Mouse (Mus musculus) kidney, adult 18-20 months (tissue): ENCODE results near the gene Olfr325.
A peak's percentile ranks its signal among the peaks of the same experiment; 100 is the strongest.
"Not testable (repeated sequence)": the region's sequence is repeated elsewhere in the genome, so short reads cannot be mapped to it uniquely, and the experiment has no call there.

Experiments
- DNase-seq: peaks from one replicate; pipeline ENCODE4 v3.0.0; 2021

Gene Olfr325

DNA sequence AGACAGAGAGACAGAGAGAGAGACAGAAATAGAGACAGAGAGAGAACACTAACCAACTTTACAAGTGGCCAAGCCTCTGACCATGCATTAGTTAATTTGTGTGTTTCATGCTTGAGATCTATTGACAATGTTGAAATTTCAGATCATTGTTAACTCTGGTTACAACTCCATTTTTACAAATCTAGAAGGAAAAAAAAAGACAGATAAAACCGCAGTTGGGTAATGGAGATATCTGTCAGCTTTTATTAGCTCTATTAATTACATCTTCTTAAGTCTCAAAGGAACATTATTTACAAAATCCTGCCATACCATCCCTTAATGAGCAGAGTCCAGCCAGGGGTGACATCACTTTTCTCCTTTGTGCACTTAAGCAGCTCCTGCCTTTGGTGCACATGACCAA is at the start of gene Olfr325:
Gene Olfr325, plus strand, starts transcription at position 301 of the 400 bp plus-strand sequence.
- DNase-seq = no peak

DNA sequence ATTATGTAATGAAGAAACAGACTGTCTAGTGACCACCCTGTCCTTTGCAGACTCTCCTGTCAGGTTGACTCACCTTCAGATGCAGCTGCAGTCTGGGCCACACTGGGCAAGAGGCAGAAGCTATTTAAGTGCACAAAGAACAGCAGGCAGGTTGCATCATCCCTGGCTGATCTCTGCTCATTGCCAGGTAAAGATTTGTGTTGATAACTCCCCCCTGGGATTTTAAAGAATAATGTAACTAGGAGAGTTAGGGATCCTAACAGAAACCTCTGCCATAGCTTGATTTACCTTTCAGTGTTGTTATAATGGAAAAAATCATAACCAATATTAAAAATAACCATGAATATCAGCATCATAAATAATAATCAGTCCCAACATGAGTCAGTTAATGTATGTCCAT is 42.8 kb upstream of the Olfr325 start, which contains the start of gene Olfr330:
Gene Olfr330, minus strand, starts transcription at position 101 of the 400 bp plus-strand sequence.
- not testable (repeated sequence) for DNase-seq

- DNase-seq = no peak
These were observed 31.2 kb upstream of the Olfr325 start, which contains the start of gene Olfr329-ps for GRCm38 (mm10) chr11:58546322-58546721. Olfr329-ps (minus strand) TSS chr11:58546422.

GRCm38 (mm10) chr11:58555536-58555935 is 22.0 kb upstream of the Olfr325 start, which contains the start of gene Olfr328:
Olfr328 (minus strand) TSS chr11:58555636.
- no peak for DNase-seq

GRCm38 (mm10) chr11:58570405-58570804 is 7.1 kb upstream of the Olfr325 start, which contains the start of gene Olfr224:
Olfr224 (minus strand) TSS chr11:58570553.
- DNase-seq = no peak

DNA sequence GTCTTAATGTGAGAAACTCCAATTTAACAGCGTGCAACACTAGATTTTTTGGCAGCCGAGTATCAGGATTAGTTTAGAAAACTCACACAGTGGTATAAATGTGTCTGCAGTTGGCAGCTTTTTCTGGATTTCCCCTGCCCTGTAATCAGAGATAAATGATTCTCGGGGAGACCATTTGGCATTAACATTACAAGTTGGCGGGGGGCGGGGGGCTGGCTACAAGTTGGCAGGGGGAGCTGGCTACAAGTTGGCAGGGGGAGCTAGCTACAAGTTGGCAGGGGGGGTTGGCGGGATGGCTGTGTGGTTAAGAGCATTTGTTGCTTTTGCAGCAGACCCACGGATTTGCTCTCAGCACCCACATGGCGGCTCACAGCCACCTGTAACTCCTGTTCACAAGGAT is 1.1 kb downstream of the Olfr325 start:
- DNase-seq = no peak

GRCm38 (mm10) chr11:58587898-58588348 is 10.4 kb downstream of the Olfr325 start:
- peak; percentile 56 for DNase-seq

DNA sequence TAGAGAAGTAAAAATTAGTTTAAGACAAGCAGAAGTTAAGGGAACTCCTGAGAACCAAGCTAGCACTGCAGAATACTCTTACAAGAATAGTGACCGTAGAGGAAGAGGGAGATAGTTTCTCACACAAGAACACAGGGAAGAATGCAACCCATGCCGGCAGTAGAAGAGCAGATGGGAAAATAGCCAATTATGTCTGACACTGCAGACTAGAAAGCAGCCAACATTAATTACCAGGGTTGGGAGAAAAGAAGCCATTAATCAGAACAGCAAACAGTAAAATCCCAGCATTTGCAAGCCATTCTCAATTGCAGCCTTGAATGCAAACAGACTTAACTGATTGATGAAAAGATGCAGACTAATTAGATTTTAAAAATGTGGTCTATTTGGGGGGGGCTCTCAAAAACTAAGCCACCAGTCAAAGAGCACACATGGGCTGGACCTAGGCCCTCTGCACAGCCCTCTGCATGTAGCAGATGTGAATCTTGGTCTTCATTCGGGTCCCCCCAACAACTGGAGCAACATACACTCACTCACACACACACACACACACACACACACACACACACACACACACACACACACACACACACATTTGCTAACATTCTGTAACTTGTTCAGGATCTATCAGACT is 11.2 kb downstream of the Olfr325 start:
- no peak for DNase-seq

DNA sequence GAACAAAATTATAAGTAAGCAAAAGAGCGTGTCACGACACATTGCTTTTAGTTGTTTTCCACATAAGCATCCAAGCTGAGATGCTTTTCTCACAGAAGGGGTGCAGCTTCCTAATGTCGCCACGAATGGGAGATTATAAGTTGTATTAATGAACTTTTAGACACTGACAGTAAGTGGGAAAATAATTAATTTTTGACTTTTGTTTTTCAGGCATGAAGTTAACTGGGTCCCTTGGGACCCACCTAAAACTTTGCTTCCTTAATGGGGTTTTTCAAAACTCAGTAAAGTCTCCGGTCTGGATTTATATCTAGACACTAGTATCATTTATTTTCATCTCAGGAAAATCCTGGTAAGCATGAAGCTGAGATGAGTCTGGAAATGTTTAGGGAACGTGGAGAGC is 17.3 kb downstream of the Olfr325 start, which contains the start of gene Olfr324:
Gene Olfr324, plus strand, starts transcription at position 301 of the 400 bp plus-strand sequence.
- no peak for DNase-seq

GRCm38 (mm10) chr11:58597837-58598236 is 20.3 kb downstream of the Olfr325 start:
- no peak for DNase-seq

DNA sequence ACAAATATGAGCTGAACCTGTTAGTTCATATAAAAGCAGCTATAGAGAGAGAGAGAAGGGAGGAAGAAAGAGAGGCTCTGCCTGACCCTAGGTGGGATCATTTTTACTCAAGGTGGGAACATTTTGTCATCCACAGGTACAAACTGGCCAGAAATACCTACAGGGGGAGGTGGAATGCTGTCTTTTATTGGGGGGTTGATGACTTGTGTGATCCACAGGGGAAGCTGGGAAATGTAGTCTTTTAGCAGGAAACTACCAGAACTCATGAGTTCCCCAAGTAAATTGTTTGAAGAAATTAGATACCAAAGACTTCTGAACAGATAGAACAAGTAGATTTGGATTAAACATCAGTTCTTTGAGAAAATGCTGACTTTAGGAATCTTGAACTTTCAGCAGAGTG is 24.5 kb downstream of the Olfr325 start:
- DNase-seq = no peak

GRCm38 (mm10) chr11:58602800-58603560 is 25.4 kb downstream of the Olfr325 start:
- DNase-seq = no peak

DNA sequence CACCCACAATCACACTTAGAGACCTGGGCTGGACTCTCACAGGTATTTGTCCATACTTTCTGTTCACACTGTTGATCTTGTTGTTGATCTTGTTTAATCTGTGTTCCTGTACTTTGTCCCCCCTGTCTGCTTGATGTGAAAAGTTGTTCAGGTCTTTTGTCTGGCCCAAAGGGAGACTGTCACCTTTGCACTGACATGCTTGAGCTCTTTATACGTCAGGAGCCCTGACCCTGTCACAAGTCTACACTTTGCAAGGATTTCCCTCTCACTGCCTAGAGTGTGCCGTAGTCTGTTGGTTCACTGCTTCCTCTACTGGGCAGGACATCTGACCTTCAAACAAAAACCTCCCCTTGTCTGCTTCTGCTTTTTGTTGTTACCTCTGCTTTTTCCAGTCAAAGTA is 27.2 kb downstream of the Olfr325 start:
- DNase-seq = no peak

GRCm38 (mm10) chr11:58605228-58605627 is 27.7 kb downstream of the Olfr325 start:
- no peak for DNase-seq

DNA sequence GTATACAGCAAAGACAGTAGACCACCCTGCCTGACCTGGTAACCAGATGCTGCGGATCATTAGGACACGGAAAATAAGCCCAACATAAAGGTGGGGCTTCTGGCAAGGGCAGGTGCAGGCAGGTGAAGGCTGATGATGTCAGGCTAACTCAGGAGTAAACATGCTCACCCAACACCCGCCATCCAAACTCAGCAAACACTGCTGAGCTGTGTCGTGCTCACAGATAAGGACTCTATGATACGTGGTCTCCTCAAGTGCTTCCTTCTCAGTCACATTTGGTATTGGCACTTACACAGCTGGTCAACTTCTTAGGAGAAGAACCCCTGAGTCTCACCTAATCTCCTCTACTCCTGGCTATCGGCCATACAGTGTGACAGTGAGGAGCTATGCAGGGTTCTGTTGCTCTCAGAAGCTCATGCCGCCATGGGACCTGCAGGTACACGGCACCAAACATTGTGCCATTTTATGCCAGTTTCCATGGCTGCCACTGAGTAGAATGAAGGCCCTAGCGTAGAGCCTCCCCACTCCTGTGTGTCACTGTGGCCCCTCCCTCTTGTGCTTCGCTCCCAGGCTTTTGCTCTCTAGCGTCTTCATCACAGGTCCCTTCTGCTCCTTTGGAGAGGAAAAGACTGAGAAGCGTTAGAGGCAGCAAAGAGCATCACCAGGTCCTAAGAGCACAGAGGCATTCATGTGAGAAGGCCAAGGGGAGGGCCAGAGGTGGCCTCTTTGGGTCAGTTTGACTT is 28.8 kb downstream of the Olfr325 start:
- DNase-seq = no peak

DNA sequence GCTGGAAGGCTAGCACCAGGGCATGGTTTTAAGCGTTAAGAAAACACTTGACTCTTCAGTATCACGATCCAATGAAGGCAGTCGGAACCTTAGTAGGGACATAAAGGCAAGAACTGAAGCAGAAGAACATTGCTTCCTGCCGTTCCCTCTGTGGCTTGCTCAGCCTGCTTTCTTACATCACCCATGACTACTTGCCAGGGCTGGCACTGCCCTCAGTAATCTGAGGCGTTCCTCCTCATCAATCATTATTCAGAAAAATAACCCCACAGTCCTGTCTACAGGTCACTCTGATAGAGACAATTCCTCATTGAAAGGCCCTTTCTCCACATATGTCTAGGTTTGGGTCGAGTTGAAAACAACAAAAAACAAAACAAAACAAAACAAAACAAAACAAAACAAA is 29.5 kb downstream of the Olfr325 start:
- DNase-seq = no peak

DNA sequence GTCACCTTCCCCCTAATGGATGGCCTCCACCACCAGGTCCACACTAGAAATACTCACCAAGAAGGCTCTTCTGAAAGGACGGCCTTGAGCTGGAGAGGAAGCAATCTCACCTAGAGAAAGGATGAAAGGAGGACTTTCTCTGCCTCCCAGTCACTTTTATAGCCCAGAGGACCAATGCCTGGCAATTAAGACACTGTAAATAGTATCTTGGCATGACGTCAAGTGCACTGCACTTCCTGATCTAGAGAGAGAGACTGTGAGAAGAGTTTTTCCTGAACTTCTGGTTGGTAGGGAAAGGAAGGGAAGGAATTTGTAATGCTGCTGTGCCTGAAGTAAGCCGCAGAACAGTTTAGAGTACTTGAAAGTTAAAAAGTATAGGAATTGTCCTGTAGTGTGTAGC is 35.8 kb downstream of the Olfr325 start:
- no peak for DNase-seq

- DNase-seq = peak; percentile 6
These were observed 37.0 kb downstream of the Olfr325 start for GRCm38 (mm10) chr11:58614526-58614925.

GRCm38 (mm10) chr11:58615975-58616374 is 38.4 kb downstream of the Olfr325 start, which contains the start of gene 2210407C18Rik:
2210407C18Rik (minus strand) TSS chr11:58616075.
- no peak for DNase-seq

DNA sequence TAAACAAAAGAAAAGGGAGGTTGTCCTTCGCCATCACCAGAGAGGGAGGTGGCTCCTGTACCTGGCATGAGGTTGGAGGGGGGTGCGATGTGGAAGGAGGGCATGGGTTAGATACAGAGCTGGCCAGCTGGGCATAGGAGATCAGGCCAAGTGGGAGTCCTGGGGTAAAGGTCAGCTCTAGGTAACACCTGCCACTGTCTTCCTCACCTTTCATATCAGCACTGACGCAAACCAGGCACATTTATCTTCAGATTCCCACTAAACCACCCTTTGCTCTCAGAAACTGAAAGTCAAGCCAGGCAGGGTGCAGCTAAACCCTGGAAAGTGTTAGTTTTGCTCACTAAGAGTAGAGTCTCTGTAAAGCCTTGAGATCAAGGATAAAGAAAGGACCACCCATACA is 40.8 kb downstream of the Olfr325 start:
- no peak for DNase-seq

DNA sequence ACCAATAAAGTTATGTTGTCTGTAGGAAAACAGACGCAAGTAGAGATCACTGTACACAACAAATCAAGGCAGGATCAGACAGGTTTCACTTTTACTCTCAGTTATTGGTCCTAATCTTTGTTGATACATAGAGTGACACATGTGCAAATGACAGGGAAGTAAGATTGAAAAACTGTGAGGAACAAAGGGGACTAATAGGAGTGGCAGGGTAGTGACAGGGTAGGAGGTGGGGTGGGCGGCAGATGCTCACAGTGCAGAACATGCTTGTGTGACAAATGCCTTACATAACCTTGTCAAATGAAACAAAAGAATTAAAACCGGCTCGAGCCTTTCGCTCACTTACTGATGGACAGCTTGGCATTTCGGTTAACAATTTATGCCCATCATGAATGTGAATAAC is 41.3 kb downstream of the Olfr325 start:
- DNase-seq = no peak

DNA sequence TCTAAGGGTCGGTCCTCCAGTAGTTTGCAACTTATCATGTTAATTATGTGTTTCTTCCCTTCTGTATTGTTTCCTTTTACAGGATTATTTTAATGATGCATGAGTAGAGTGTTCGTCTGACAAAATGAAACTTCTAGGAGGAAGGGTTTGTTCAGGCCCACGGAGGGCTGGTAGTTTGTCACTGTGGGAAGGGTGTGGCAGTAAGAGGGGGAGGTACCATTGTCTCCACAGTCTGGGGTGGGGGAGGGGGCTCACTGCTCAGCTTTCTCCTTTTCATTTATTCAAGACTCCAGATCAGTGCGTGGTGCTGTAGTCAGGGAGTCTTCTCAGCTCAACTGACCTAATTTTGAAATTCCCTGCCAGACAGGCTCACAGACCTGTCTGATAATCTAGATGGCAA is 48.6 kb downstream of the Olfr325 start:
- DNase-seq = no peak

GRCm38 (mm10) chr11:58630401-58630800 is 52.9 kb downstream of the Olfr325 start, which contains the start of gene Olfr323:
Olfr323 (minus strand) TSS chr11:58630501.
- DNase-seq = no peak
